Mouse (Mus musculus) C2C12 (cell line): Measurements from ENCODE around the gene Klf6.

ENCODE experiments used
- CEBPB ChIP-seq: IDR thresholded peaks from one replicate; pipeline ENCODE4 v1.6.1; 2011; ENCODE audit warnings: low read depth, mild to moderate bottlenecking, control low read depth, moderate library complexity
- CTCF ChIP-seq: IDR thresholded peaks from one replicate; pipeline ENCODE4 v1.5.1; 2011; ENCODE audit not compliant: control insufficient read depth, insufficient read depth, insufficient read length
- FOSL1 ChIP-seq: IDR thresholded peaks from one replicate; pipeline ENCODE4 v1.8.0; 2011; ENCODE audit warnings: mild to moderate bottlenecking, low read length; ENCODE audit not compliant: poor library complexity, insufficient read depth, severe bottlenecking
- MAX ChIP-seq: IDR thresholded peaks from one replicate; pipeline ENCODE4 v1.6.1; 2011; ENCODE audit warnings: mild to moderate bottlenecking, control low read depth
- MYOD1 ChIP-seq: IDR thresholded peaks from one replicate; pipeline ENCODE4 v1.6.1; 2011; ENCODE audit warnings: low read depth; ENCODE audit not compliant: control insufficient read depth, insufficient read length
- MYOG ChIP-seq: IDR thresholded peaks from one replicate; pipeline ENCODE4 v1.6.1; 2011; ENCODE audit not compliant: control insufficient read depth, insufficient read length; ENCODE audit errors: extremely low read depth
- USF1 ChIP-seq: IDR thresholded peaks from one replicate; pipeline ENCODE4 v1.6.1; 2011; ENCODE audit warnings: low read depth, mild to moderate bottlenecking, control low read depth, moderate library complexity

- TF ChIP-seq CTCF, result no peak
- TF ChIP-seq MAX, result no peak
- no peak for TF ChIP-seq USF1
- no peak for TF ChIP-seq CEBPB
- no peak for TF ChIP-seq MYOD1
- no peak for TF ChIP-seq MYOG
- TF ChIP-seq FOSL1, result no peak
Observed at GRCm38 (mm10) chr13:5913201-5913600, 51.9 kb downstream of the Klf6 start.
